Mouse (Mus musculus) liver, embryonic 14.5 days (tissue): Measurements from ENCODE around the gene Dpp4.

Experiments used
- CTCF ChIP-seq: IDR thresholded peaks from 2 replicates; pipeline ENCODE4 v1.5.1; 2016; ENCODE audit warnings: antibody characterized with exemption, low read depth, control low read depth
- EP300 ChIP-seq: IDR thresholded peaks from 2 replicates; pipeline ENCODE4 v1.6.1; 2016; ENCODE audit warnings: antibody characterized with exemption, low read depth

GRCm38 (mm10) chr2:62285847-62286246 is 126.2 kb downstream of the Dpp4 start:
- TF ChIP-seq CTCF = no peak; the same call in 1 of the 2 replicates
- TF ChIP-seq EP300 = no peak
